Mouse (Mus musculus): ENCODE data around the gene Brms1l.

The Brms1l gene

GRCm38 (mm10) chr12:55859409-55860349, 23.6 kb downstream of the Brms1l start:
- no peak for DNase-seq (ENCODE audit: low spot score in 2 of 2)

DNA sequence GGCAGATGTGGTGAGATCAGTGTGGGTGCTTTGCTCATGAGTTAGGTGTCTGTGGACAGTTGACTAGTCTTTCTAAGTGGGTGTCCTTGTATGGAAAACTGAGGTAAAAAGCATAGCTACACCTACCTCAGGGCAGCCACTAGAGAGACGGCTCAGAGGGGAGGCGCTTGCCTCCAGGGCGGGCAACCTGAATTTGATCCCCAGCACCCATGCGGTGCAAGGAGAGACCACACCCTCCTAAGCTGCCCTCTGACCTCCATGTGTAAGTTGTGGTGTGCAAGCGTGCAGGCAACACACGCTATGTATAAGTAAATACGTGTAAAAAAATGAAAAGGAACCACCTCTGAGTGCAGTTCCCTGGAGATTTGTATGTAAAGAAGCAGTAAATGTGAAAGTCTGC, 24.5 kb downstream of the Brms1l start:
- DNase-seq (ENCODE audit: low spot score in 2 of 2) = no peak

GRCm38 (mm10) chr12:55867738-55868137, 31.6 kb downstream of the Brms1l start:
- no peak for DNase-seq (ENCODE audit: low spot score in 2 of 2)

GRCm38 (mm10) chr12:55869622-55870322, 33.6 kb downstream of the Brms1l start:
- no peak for DNase-seq (ENCODE audit: low spot score in 2 of 2)

GRCm38 (mm10) chr12:55885449-55885848, 49.3 kb downstream of the Brms1l start:
- DNase-seq (ENCODE audit: low spot score in 2 of 2) = no peak

DNA sequence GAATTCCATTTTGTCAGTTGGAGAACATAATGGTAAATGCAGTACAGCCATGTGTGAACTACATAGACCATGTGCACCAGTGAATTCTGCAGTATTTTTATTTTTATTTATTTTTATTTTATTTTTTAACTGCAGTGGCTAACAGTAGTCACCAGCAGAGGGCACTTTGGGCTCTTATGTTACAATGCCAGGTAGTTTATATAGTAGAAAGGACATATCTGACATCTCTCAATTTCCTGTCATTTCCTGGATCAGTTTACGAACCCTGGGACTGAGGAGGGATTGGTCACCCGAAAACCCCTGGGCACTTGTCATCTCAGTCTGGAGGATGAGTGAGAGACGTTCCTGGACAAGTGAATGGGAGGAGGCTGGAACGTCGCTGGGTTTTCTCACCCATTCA, 52.4 kb downstream of the Brms1l start:
- peak in 1 of 2 experiments; percentile 11 for DNase-seq (ENCODE audit: low spot score in 2 of 2)

- DNase-seq (ENCODE audit: low spot score in 2 of 2) = no peak
These were observed 68.7 kb downstream of the Brms1l start for GRCm38 (mm10) chr12:55904801-55905200.

GRCm38 (mm10) chr12:55912138-55912537, 76.0 kb downstream of the Brms1l start:
- no peak for DNase-seq (ENCODE audit: low spot score in 2 of 2)

DNA sequence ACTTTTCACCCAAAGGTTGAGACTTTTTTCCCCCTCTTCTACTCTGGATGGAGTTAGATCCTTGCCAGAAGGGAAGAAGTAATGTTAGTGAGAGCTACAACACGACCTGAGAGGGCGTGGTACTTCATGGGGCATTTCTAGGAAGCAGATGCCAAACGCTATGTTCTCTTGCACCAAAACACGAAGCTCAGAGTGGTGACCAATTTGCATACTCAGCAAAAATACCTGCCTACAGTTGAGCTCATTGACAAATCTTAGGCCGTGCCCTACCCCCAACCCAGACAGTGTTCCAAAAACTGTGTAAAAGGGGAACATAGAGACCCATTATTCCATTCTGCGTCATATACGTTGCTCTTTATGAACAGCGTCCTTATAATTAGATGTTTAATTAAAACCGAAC, 77.1 kb downstream of the Brms1l start:
- no peak for DNase-seq (ENCODE audit: low spot score in 2 of 2)

- DNase-seq (ENCODE audit: low spot score in 2 of 2) = no peak
These were observed 80.1 kb downstream of the Brms1l start for GRCm38 (mm10) chr12:55916250-55916649.

DNA sequence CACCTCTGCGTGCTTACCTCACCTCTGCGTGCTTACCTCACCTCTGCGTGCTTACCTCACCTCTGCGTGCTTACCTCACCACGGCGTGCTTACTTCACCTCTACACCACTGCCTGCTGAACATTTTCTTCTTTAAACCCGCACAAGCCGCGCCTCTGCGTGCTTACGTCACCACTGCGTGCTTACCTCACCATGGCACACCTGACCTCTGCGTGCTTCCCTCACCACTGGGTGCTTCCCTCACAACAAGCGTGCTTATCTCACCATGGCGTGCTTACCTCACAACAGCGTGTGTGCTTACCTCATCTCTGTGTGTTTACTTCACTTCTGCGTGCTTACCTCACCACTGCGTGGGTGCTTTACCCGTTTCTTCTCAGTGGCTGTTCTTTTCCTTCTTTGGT, 80.9 kb downstream of the Brms1l start:
- no peak for DNase-seq (ENCODE audit: low spot score in 2 of 2)

Data from frontal cortex, postnatal 14 days (tissue).